Mouse (Mus musculus) 3T3-L1 (cell line): ENCODE measurements at regions not wholly inside any gene's neighbourhood (a gene's known extent, or its start where the extent isn't known, plus 50 kb on each side); places are given as distances from the start of the nearest gene placed in this dataset.
A peak's percentile ranks its signal among the peaks of the same experiment; 100 is the strongest.

Experiments
- DNase-seq: peaks from one replicate; pipeline ENCODE4 v3.0.0-alpha.2; 2015; ENCODE audit warnings: low read depth, low spot score

- DNase-seq = peak; percentile 9
Observed at GRCm38 (mm10) chr6:81731631-81732030, 191.8 kb upstream of the Gcfc2 start.

- no peak for DNase-seq
Observed at GRCm38 (mm10) chr6:81733527-81733926, 189.9 kb upstream of the Gcfc2 start.

GRCm38 (mm10) chr6:81738466-81738865 lies 185.0 kb upstream of the Gcfc2 start:
- DNase-seq = no peak

GRCm38 (mm10) chr6:81749681-81750080 lies 173.8 kb upstream of the Gcfc2 start:
- no peak for DNase-seq

- no peak for DNase-seq
Observed at GRCm38 (mm10) chr6:81751631-81752030, 171.8 kb upstream of the Gcfc2 start.

GRCm38 (mm10) chr6:81756242-81756641 lies 167.2 kb upstream of the Gcfc2 start:
- no peak for DNase-seq

GRCm38 (mm10) chr6:81758876-81759275 lies 164.6 kb upstream of the Gcfc2 start:
- no peak for DNase-seq

- DNase-seq = no peak
Observed at GRCm38 (mm10) chr6:81760181-81760580, 163.3 kb upstream of the Gcfc2 start.

- no peak for DNase-seq
Observed at GRCm38 (mm10) chr6:81765831-81766230, 157.6 kb upstream of the Gcfc2 start.

GRCm38 (mm10) chr6:81766800-81767199 lies 156.7 kb upstream of the Gcfc2 start:
- DNase-seq = no peak

GRCm38 (mm10) chr6:81768669-81769537 lies 154.6 kb upstream of the Gcfc2 start:
- DNase-seq = peak; percentile 60

- DNase-seq = no peak
Observed at GRCm38 (mm10) chr6:81770301-81770700, 153.2 kb upstream of the Gcfc2 start.

GRCm38 (mm10) chr6:81771862-81772261 lies 151.6 kb upstream of the Gcfc2 start:
- DNase-seq = no peak

- DNase-seq = no peak
Observed at GRCm38 (mm10) chr6:81782131-81782530, 141.3 kb upstream of the Gcfc2 start.

GRCm38 (mm10) chr6:81782815-81783435 lies 140.5 kb upstream of the Gcfc2 start:
- no peak for DNase-seq

- peak; percentile 6 for DNase-seq
Observed at GRCm38 (mm10) chr6:81795281-81795680, 128.2 kb upstream of the Gcfc2 start.

- DNase-seq = no peak
Observed at GRCm38 (mm10) chr6:81800822-81801221, 122.6 kb upstream of the Gcfc2 start.

GRCm38 (mm10) chr6:81801804-81802203 lies 121.7 kb upstream of the Gcfc2 start:
- DNase-seq = no peak

GRCm38 (mm10) chr6:81805942-81806341 lies 117.5 kb upstream of the Gcfc2 start:
- no peak for DNase-seq

- DNase-seq = no peak
Observed at GRCm38 (mm10) chr6:81808712-81809111, 114.8 kb upstream of the Gcfc2 start.

- DNase-seq = no peak
Observed at GRCm38 (mm10) chr6:81815248-81815961, 108.1 kb upstream of the Gcfc2 start.

GRCm38 (mm10) chr6:81815962-81816338 lies 107.5 kb upstream of the Gcfc2 start:
- no peak for DNase-seq
